Mouse (Mus musculus) monocyte, adult 2 months (primary cell): ENCODE results near the gene Kcnq5.

Experiments
- DNase-seq, 2 experiments: peaks; one replicate each; pipeline ENCODE4 v3.0.0; 2022; ENCODE audit warnings: low spot score in 2 of 2, low read depth in 1 of 2

The Kcnq5 gene

DNA sequence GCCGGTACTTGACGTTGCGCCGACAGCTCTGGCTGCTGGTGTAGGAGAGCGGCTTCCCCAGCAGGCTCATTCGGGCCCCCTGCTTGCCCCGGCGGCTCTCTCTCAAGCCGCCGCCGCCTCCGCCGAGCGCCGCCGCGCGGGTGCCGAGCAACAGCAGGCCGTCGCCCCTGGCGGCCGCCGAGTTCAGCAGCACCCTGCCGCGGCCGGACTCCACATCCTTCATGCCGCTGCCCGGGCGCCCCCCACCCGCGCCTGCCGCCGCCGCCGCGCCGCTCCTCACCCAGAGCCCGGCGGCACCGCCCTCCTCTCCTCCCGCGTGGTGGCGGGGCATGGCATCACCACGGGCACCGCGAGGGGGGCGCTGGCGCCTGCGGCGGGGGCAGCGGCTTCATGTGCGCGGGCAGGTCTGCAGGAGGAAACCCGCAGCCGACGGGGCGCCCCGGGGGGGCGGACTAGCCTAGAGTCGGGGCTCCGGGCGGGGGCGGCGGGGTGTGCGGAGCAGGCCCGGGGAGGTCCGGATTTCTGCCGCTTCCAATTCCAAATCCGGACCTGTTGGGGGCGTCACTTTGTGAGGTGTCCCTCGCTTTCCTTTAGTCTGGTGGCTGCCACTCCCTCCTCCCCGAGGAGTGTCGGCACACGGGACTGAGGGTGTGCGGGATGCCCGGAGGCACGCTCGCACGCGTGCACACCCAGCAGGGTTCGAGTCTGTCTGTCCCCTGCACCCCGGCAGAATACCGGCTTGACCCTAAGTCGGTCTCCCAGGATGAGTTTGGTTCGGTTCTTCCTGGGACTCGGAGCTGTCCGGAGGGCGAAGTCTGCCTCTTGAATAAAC lies at the start of gene Kcnq5:
TSS of gene Kcnq5 (minus strand) at position 692 of the 832 bp plus-strand sequence.
- DNase-seq: peak in 1 of 2 experiments; percentile 1

DNA sequence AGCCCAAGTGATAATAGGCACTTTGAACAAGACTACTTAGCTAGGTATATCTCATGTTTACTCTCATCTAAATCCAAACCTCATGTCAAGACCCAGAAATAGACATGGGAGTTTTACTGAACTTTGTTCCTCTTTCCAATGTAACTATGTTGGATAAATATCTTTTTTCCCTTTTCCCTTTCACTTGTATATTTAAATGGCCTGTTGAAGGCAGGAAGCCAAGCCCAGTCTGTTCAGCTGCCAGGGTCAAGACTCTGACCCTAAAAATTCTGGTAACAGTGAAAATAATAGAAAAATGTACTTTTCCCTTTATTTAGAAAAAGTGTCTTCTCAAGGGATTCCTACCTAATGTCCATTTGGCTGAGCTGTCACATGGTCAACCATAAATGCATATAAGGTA lies 18.0 kb upstream of the Kcnq5 start:
- no peak for DNase-seq

DNA sequence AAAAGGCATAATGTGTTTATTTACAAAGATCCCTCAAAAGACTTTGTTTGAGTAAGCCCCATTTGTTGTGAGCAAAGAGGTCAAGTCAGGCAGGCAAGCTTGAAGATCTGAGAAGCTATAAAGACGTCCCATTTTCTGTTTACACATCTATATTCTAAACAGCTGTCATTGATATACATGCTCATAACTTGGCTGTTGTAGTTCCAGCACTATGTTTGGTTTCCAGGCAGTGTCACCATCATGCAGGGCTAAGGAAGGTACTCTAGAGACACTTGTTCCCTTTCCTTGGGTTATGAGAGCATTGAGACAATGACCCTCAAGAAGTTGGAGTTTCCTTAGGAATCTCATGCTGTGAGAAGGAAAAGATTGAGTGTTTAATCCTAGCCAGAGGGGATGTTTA lies 17.6 kb upstream of the Kcnq5 start:
- DNase-seq: no peak

DNA sequence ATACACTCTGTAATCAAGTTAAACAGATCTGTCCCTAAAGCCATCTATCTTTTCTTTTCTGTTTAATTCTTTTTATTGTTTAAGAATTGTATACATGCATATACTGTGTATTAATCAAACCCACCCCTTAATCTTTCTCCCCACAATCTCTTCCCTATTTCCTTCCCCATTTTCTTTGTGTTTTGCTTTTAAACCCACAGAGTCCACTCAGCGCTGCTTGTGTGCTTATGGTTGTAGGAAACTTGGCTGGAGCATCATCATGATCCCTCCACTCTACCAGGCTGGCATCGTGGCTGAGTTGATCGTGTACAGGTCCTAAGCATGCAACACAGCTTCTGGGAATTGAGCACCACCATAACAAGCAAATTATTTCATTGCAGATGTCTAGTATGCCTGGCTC lies 12.3 kb upstream of the Kcnq5 start:
- no peak for DNase-seq

DNA sequence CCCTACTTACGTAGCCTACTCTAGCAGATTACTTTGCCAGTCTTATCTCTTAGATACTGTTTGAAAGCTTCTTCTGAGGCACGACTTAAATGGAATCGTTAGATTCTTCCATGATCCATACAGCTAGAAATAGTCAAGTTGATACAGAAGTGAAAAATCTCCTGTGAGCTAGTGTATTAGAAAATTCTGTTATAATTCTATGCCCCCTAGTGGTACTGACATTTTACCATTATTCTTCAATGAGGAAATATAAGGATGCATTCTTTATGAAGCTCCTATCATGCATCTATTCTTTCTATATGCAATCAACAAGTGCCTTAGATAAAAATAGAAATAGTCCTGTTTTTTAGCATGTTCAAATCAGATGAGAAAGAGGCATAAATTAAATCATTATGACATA lies 5.4 kb upstream of the Kcnq5 start:
- DNase-seq: no peak

DNA sequence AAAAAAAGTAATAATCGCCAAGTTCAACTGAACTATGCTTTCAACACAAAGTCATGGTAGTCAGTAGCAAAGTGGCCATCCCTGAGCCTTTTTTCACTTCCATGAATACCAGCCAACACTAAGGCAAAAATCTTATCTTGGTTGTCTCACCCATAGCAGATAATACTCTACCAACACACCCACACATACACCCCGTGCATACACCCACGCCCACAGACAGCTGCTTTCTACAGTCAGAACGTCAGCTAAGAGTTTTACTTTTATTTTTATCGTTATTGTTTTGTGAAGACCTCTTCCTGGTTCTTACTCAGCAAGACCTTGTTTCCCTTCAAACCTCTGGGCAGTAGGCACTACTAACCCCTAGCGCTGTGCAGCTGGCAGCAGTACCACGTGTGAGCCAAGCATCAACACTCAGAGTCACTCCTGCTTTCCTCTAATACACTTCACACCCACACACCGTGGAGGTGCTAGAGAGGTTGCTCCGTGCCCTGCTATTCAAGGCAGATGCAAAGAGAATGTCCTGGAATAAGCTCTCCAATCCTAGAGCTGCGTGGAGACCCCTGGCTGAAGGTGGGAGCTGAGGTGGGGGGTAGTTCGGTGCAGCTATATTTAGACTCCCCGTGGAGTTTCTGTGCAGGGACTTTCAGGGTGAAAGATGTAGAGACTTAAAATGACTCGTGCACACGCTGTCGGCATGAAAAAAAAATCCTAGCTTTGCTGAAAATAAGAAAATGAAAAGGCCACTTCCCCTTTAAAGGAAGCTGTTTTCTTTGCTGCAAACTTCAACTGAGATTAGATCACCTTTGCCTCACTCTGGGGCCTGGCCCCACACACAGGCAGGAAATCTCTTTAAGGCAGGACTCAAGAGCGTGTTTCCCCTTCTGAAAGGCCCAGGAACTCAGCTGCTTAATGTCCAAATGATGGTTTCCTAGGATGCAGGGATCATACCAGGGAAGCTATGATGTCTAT lies 1.4 kb upstream of the Kcnq5 start:
- DNase-seq: no peak

DNA sequence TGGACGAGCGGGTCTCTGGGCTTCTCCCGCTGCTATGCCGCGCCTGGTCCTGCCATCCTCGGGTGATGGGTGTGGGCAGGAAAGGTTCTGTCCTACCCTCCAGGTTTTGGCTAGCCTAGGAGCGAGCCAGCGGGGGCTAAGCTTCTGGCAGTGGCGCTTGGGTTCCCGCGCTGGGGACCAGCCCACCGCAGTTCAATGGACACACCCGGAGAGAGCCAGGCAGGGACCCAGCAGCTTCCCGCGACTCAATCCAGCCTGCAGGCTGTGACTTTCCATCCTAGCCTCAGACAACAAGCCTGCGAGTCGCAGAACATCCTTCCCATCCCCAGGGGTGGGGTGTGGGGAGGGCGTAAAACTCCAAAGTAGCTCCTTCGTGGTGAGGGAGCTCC lies 335 bp upstream of the Kcnq5 start:
- DNase-seq: no peak

DNA sequence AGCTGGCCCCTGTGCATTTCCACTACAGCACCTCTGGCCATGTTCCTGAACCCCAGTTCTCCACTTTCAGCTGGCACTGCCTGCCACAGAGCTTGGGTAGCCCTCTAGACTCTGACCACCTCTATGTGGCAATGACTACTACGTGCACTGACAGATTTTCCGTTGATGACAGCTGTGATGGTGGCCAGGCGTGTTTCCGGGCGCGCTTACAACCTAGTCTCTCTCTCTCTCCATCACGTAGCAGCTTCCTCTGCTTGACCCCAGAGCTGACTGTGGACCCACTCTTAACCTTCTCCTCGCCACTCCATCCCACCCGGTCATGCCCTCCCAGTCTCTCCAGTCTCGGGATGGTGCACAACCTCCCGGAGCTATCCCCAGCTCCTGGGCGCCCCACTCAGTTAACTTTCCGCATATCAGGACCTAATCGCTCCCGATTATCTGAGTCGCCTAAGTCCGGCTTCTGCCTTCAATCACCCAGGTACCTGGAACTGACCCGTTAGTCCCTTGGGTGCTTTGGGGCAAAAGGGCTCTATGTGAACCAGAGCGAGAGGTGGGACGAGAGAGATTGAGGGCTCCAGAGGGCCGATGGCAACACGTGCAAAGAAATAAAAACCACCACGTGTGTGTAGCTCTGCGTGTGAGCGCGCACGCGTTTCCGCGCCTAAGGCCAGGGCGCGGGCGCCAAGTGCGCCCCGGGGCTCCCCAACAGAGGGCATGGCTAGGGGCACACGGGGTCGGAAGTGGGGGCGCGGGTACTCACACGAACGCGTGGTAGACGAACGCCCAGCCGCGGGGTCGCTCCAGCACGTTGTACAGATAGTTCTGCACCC lies 1.1 kb downstream of the Kcnq5 start:
- no peak for DNase-seq

DNA sequence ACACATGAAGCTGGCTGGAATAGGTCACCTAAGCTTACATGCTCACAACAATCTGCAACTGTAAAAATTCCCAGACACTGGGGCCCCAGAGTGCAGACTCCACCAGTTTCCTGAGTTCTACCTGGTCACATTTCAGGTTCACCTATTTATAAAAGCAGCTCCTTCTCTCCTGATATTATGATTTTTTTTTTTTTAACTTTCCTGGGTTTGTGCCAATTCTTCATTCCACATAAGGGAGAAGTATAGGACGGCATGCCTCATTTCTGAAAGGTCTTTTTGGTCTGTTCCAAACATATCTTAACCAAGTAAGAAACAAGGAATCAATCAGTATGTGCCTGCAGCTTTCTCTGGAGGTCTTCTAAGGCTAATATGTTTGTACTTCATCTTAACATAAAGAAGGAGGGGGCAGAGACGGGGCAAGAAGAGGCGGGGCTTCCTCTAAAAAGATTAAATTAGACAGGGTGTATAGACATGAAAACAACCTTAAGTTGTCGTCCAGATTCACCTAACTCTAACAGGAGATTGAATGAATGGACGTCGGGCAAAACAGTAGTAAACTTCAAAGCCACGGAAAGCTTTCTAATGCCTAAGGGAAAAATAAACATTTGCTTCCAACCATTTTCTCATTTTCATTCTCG lies 2.0 kb downstream of the Kcnq5 start:
- no peak for DNase-seq

DNA sequence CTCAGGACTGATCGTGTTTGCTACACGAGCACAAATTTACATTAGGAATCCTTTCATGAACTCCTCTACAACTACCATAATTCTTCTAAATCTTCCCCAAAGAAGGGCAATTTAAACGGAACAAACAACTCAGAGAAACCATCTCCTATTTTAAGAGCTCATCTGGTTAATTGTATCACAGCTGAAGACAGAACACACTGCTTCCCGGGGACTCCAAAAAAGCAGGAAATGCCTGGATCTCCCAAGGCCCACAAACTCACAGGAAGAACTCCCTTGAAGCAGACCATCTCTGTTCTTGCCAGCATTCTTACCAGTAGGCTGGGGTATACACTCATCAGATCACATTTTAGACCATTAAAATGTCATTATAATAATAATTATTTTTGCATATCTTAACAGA lies 3.7 kb downstream of the Kcnq5 start:
- DNase-seq: no peak

DNA sequence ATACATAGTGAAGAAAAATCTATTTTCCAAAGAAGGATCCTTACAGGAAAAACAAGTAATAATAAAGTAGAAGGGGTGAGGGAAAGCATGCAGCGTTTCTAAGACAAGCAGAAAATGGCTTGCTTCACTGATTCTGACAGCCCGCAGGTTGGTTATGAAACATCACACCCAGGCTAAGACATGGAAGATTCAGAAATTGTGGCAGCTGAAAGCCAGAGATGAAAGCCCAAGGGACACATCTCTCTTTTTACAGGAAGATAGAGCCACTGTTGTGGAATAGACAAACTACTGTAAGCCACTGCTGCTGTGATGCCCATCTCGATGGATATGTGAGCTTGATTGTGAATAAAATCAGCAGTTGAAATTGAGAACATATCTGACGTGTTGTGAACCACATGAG lies 20.9 kb downstream of the Kcnq5 start:
- no peak for DNase-seq

DNA sequence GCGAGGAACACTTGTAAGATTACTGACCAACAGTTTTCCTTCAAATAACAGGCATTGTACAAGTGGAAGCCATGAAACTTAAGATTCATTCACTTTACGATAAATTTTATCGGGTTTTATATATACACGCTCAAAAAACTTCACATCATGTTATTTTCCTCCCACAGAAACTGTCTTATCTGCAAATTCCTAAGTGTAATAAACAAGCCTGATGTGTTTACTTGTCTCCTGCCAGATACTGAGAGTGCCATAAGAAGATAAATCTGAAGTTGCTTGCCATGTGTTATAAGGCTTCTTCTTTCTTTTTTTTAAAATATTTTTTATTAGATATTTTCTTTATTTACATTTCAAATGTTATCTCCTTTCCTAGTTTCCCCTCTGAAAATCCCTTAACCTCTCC lies 34.6 kb downstream of the Kcnq5 start:
- no peak for DNase-seq

DNA sequence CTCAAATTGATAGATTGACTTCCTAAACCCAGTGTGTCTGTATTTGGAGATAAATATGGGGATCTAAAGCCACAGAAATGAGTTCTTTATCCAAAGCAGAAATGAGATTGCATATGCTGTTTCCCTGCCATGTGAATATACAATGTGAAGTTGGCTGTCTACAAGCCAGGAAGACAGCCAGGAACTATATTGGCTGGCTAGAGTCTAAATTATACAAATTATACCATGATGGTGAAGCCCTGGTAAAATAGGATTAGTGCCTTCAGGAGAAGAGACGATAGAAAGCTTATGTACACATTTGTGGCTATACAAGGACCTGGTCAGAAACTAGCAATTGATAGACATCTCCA lies 38.5 kb downstream of the Kcnq5 start:
- no peak for DNase-seq

DNA sequence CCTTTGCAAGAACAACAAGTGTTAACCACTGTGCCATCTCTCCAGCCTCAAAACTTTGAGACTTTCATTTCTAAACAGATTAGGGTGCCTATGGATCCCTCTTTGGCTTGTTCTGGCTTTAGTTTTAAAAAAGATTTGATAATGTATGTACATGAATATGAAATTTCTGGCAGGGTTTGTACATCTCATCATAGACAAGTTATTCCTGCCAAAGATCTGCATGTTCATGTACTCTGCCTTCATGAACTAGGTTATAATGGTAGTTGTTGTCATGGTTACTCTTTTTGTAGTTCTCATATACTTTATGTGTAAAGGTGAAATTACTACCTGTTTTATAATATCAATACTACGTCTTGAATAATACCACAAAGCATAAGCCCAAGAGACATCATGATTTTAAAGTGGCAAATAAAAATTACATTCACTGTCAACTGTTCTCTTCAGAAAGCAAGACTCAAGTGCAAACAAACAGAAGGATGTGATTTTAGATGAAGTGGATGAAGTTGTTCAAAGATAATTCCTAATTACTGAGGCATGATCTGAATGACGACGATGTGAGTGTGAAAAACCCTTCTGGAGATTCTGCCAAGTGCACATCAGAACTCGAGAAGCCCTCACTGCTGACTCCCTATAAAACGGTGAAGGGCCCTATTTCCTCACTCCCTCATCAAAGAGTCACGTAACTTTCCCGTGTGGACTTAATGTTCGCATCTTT lies 39.0 kb downstream of the Kcnq5 start:
- DNase-seq: no peak

DNA sequence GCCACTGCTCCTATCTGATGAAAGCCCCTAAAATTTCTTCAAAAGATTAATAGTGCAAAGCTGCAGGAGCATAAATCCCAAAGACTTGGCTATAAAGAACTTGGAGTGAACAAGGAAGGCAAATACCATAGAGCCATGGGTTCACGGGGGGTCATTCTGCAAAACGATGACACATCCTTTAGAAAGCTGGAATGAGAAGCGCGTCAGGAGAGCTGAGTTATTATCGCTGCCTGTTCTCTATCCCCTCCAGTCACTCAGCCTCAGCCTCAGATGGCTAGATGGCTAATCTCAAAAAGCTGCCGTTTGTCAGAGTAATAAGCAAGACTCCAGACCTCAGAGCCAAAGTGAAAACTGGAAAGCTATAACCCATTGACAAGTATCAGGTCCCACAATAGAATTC lies 42.5 kb downstream of the Kcnq5 start:
- no peak for DNase-seq

DNA sequence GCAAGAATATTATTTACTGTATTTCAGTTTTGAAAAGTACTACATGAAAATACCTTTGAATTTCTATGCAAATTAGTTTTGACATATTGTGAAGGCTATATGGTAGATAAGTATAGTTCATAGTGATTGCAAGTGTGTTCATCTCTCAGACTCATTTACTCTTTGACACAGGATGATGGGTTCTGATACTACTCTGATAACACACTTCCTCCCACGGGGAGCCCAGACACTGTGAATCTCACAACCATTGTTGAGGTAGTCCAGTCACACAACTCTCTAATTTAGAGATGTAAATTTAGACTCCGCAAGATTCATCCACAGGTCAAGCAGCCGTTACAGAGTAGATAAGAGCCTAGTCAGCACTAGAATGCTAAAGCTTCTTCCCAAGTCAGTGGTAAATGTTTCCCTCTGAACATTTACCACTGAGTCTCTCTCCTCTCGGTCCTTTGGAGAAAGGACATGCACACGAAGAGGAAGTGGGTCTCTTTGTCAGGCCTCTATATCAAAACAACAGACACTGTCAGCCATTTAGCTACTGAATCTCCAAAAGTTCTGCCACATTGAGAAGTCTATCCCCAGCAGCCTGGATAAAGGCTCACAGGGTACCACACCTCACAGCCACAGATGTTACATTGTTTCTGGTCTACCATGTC lies 65.5 kb downstream of the Kcnq5 start:
- DNase-seq: no peak

DNA sequence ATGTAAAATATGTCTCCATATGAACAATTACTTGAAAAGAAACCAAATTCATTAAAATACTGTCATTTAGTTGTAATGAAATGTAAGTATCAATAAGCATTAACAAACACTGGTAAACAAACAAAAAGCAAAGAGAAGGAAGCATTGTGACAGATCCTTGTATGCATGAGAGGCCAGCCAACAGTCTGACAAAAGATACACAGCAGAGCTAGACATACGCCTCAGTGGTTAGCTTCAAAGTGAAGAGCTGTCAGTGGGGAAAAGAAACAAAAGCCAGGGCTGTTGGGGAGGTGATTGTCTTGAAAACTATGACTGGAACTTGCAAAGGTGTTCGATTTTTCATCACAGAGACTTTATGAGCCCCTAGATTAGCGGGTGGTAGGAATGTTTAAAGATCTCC lies 78.0 kb downstream of the Kcnq5 start:
- DNase-seq: no peak

DNA sequence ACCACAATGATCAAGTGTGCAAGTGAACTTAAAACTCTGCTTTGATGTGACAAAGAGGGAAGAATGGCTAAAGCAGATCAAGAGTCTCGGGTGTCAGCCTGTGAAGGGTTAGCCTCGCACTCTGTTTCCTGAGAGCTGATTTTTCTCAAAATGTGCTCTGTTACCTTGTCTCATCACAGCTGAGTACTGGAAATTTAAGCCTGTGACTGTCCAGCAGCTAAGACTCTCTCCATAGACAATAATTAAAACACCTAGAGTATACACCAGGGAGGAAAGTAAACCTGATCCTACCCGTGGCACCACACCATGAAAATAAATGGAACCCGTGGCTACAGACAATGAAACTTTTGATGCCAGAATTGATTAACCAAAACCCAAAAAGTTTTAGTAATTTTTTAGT lies 90.9 kb downstream of the Kcnq5 start:
- no peak for DNase-seq

DNA sequence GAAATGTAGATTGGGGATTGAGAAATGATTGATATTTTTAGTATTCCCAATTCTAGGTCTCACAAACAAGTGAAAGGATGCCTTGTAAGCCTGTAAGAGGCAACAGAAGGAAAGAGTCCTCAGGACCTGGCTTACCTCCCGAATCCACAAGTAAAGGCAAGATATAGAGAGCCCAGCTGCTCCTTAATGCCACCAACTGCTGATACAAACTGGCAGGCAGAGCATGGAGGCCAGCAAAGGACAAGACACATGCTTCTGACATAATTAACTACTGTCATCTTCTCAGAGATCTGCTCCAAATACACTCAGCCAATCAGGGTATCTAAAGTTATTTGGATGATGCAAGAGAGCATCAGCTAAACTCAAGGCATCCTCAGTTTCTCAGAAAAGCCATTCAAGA lies 93.3 kb downstream of the Kcnq5 start:
- no peak for DNase-seq

DNA sequence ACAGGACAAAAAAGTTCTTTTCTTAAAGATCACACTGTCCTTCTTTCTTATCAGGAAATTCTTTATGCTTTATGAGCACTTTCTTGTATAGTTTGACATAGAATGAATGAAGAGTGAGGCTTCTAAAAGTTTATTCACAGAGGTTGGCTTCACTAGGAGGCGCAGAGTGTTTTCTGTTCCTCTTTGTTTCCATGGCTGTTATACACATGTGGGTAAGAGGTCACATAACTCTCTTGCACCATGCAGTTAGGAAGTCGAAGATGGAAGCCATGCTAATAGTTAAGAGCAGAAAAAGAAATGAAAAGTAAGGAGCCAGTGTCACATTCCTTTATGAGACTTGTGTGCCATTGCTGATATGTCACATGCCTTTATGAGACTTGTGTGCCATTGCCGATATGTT lies 105.3 kb downstream of the Kcnq5 start:
- DNase-seq: no peak
